Mouse (Mus musculus): ENCODE results near the gene Dusp7.

The Dusp7 gene

DNA sequence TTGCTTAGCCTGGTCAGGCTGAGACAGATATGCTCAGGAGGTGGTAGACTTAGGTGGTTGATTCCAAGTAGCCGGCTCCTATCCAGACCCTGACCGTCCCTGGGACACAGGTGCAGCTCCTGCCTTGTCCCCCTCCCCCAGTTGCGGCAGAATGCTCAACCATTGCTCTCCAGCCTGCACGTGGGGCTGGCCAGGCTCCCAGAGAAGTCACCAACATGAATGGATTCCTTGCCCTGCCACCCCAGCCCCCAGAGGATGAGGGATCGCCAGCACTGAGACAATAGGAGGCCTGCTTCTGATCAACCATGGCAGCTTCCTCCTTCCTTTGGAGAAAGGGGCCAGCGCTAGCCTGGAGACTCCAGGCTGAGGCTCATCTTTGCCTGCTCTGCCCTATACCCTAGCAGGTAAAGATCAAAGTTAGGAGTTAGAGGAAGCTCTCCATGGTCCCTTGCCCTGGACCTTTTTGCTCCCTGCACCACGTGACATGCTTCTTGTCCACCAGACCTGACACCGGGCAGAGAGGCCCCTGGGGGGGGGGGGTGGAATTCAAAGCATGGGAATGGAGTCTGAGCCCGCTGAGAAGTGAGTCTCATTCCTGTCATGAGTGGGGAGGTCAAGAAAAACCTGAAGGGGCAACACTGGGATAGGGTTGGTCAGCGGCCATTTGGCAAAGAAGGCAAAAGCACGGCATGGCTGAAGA lies 24.5 kb downstream of the Dusp7 start:
- no peak for DNase-seq

DNA sequence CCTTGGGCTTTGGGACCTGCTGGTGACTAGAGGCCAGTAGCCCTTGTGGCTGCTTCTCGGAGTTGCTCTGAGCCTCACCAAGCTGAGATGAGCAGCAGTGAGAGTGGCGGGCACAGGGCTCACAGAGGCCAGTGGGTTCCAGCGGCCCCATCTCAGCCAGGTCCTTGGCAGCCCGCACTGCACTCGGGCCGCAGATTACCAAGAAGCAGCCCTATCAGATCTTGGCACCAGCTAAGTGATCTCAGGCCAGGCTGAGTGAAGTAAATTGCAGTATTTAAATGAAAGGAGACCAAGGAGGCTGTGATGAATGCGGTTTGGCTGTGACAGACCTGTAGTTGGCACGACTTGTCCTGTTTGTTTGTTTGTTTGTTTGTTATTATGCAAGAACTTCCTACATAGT lies 25.1 kb downstream of the Dusp7 start:
- DNase-seq: no peak

DNA sequence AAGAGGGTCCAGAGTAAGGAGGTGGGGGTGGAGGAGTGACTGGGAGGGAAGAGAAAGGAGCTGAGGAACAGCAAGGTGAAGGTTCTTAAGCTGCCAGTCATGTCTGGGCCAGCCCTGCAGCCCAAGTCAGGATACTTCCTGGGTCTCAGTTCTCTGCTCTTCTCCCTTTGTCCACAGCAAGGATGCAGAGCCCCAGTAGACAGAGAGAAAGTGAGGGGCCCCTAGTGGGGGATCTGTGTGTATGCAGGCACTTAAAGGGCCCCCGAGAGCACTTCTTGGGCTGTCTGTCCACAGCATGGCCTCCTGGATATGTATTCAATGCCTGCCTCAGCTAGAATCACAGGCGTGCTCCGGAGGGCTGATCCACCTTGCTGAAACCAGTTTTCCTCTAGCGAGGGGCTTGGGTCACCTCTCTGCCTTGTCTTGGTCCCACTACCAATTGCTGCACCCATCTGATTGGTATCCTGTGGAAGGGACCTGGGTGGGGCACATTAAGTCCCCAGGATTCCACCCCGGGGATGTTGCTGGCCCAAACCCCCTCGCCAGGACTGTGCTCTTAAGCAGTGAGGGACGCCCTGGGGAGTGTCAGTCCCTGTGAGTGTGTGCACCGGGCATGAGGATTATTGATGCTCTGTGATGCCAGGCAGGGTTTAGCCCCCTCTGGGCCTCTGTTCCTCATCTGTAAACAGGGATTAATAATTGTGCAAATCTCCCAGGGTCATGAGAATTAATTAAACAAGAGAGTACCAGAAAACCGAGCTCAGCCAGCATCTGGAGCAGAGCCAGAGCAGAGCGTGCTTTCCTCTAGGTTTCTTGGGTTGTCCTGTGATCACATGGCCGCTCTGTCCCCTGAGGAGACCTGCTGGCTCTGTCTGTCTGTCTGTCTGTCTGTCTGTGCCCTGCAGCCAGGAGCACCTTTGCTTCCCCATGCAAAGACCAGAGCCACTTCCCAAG lies 26.5 kb downstream of the Dusp7 start:
- peak; percentile 44 for DNase-seq

DNA sequence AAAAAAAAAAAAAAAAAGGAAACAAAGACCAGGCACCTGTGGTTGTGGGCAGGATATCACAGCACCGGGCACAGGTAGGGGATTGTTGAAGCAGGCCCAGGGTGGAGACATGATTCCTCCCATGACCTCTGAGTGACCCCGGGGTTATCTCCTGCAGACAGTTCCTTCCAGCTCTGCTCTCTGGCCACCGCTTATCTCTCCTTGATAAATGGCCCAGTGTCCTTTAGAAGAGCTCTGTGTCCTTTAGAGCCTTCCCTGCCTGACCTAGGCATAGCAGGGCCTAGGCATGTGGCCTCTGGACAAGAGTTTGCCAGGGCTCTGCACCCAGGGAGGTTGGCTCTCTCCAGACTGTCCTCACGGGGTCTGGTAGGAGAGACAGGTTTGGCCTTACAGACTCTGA lies 29.3 kb downstream of the Dusp7 start:
- peak; percentile 73 for DNase-seq

DNA sequence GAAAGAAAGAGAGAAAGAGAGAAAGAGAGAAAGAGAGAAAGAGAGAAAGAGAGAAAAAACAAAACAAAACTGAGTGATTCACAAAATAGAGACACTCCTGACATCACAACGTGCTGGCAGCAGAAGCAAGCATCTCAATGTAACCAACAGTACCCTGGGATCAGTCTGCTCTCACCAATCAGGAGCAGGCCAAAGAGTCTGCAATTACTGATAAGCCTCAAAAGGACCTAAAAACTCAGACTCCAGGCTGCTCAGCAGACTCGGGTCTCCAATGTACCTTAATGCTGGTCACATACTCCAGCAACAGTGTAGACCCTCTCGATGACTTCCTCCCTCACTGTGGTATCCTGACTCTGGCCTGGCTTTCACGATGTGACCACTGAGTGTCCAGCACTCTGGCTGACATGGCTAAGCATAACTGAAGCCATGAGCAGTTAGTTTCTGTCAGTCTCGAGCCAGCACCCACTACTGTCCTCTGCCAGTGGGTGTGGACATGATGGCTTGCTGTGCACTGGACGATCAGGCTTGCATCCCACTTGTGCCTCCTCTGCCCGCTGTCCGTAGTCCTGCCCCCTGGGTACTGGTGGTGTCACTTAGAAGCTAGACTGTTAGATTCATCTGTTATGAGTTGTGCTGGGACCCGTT lies 30.4 kb downstream of the Dusp7 start:
- DNase-seq: peak; percentile 75

DNA sequence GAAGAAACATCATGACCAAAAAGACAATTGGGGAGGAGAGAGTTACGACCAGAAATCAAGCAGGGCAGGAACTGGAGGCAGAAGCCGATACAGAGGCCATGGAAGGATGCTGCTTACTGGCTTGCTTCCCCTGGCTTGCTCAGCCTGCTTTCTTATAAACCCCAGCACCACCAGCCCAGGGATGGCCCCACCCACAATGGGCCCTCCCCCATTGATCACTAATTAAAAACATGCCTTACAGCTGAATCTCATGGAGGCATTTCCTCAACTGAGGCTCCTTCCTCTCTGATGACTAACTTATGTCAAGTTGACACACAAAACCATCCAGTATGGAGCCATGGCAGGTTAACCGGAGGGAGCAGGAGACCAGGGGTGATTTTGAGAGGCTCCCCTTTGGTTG lies 31.4 kb downstream of the Dusp7 start:
- peak; percentile 51 for DNase-seq

DNA sequence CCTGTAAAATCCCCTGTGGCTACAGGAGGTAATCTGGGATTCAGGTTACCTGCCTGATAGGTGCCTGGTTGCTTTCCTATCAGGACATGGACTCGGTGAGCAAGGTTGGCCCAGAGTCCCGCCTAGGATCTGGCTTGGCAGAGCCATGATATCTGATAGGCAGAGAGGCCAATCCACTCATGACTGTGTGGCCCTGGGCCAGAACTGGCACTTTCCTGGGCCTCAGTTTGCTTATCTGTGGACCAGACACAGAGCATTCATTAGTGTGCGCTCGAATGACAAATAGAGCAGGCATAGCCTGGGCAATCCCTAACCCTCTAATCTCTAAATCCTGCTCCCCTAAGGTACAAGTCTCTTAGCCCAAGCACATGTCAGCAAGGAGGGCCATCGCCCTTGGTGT lies 33.7 kb downstream of the Dusp7 start:
- DNase-seq: peak; percentile 45

DNA sequence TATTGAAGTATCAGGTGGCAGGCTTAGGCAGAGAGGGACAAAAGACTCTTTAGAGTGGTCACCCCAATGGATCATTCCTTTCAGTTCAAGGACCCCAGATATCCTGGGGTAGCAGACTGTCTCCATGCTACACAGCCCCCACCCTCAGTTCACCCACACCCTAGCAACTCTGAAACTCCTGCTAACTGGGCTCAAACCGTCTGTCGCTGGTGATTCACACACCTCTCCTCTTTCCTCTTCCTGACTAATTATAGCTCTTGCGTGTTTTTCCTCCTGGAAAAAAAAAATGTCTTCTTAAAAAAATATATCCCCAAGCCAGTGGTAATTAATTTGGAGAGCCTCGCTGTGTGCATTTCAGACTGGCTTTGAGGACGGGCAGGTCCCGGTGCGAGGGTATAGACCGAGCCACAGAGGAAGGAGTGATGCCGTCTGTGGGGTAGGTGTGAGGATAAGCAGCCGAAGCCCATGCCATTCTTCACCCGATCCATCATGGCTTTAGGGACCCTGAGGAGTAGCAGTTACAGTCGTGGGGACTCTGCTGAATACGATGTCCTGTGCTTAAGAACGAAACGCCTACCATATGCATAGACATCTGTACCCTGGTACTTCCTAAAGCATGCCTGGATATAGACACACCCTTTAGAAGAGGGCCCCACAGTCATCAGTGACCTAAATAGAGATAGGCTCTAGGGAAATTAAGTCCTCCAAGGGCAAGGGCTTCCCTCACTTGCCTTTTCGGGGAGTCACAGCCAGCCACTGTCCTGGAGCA lies 34.4 kb downstream of the Dusp7 start:
- no peak for DNase-seq

DNA sequence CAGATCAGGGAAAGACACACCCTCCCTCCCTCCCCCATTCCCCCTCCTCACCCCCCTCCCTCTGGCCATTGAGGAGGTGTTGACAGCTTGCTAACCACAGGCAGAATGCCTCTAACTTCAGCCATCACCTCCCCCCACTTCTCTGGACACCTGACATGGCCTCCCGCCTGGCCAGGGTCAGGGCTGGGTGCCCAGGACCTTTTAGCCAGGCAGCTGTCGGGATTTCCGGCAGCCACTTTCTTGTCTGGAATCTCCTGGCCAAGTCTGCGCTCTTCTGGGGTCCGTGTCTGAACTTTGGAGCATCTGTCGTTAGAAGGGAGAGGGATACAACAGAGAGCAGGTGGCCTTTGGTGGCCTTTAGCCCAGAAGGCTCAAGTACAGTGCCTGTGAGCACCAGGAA lies 36.8 kb downstream of the Dusp7 start:
- no peak for DNase-seq

DNA sequence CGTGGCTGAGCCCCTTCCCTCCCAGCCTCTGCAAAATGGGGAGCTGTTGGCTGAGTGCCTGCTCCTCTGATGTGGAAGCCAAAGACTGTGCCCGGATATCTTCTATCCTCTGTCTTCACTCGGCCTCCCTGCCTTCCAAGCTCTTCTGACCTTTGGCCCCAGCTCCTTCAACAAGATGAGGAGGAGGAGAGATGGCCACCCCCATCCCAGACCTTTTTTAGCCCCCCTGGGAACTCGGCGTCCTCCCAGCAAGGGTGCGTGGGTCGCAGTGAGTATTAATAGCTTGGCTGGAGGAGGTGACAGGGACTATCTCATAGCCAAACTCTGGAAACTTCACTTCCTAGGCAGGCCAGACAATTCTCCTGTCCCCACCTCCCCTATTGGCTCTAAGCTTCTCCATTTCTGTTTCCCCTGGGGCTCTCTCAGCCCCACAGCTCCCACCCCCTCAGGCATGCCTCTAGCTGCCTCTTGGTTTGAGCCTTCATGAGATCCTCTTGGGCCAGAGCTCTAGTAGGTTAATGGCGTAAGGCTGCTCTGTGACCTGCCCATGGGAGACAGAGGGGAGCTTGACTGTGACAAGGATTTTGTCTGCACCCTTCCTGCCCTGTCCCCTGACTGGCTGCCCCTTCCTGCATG lies 38.1 kb downstream of the Dusp7 start:
- no peak for DNase-seq

DNA sequence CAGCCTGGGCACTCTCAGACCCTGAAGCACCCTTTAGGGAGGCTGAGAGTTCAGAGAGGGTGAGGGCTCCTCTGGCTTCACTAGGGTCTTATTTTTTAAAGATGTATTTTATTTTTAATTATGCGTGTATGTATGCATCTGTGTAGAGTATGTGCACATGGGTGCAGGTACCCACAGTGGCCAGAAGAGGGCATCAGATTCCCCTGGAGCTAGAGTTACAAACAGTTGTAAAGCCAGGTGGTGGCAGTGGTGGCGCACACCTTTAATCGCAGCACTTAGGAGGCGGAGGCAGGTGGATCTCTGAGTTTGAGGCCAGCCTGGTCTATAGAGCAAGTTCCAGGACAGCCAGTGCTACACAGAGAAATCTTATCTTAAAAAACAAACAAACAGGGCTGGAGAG lies 40.7 kb downstream of the Dusp7 start:
- no peak for DNase-seq

DNA sequence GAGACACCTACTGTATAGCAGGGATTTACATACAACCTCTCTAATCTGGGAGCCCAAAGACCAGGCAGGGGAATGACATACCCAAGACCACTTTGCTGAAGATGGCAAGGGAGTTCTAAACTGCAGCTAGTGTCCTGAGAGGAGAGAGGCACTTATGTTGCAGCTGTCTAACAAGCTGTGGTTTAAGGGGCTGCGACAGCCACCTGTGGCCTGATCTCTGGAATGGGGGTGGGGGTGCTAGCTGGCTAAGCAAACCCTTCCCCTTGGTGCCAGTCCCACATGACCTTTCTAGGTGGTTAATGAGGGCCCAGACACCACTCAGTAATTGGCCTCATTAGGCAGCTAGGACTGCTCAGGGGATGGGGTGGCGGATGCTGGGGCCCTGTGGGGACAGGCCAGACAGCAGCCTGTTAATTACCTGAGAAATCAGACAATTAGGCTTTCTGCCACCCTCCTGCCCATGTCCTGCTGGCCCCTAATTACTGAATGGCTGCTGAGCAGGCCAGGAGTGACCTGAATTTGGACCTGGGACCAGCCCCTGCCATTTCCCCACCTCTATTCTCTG lies 41.7 kb downstream of the Dusp7 start:
- DNase-seq: no peak

DNA sequence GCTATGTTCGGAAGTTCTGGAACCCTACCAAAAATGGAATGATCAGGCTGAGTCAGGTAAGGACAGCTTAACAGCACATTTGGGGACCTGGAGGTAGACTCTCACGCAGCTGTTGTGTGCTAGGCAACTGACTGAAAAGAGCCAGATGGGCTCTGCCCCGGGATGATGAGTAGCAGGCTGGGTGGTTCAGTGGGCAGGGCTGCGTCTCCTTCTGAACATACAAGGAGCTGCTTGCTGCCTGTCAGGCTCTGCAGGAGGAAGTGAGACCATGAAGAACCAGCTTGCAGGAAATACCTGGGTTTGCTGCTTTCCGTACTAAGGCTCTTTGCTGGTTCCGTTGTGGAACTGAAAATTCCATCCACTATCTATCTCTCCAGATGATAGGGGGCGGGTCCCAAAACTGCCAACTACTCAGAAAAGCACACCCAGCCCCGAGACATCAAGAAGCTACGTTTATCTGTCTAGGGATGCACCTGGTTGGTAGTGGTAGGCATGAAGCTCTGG lies 42.7 kb downstream of the Dusp7 start:
- DNase-seq: peak; percentile 82

DNA sequence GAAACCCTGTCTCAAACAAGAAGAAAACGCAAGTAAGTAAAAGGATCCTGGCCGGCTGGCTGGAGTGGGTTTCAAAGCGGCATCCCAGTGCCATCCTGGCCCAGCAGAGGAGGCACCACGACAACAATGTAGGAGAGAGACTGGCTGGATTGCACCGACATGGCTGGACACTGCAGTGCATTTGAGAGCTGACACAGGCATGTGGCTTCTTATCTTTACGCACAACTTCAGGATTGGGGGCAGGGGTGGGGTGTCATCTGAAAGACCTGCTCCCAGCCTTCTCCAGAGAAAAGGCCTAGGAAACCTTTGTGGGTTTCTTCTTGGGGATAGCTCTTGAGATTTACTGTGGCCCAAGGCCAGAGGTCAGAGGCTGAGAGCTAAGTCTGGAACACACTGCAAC lies 43.3 kb downstream of the Dusp7 start:
- DNase-seq: peak; percentile 74

DNA sequence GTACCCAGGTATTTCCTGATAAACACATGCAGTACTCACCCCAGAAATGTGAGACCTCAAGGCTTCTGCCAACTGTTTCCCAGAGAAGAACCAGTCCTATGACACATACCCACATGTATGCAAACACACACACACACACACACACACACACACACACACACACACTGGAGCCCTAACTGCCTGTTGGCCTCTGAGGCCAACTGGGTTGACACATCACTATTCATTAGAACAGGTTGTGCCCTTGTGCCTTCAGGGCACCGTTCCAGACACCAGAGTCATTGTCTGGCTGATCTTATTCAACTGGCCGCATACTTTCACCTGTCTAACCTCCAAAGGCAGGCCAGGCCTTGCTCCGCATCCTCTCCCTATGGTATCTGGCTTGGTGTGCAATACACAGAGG lies 43.8 kb downstream of the Dusp7 start:
- DNase-seq: no peak

DNA sequence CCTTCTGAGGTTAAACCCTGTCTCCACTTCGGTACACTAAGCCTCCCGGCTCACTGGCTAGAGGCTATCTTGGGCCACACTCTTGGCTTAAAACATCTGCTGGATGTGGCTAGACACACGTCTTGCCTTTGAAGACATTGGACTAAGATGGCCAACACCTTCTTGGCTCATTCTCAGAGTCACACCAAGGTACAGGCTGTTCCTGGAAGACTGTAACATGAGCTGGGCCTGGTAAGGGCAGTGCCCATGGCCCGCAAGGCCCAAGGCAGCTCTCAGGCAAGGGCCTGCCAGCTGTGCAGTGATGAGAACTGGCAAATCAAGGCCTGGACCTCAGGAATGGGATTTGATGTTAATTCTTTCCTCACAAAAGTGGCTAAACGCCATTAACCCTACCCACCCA lies 45.2 kb downstream of the Dusp7 start:
- DNase-seq: no peak

DNA sequence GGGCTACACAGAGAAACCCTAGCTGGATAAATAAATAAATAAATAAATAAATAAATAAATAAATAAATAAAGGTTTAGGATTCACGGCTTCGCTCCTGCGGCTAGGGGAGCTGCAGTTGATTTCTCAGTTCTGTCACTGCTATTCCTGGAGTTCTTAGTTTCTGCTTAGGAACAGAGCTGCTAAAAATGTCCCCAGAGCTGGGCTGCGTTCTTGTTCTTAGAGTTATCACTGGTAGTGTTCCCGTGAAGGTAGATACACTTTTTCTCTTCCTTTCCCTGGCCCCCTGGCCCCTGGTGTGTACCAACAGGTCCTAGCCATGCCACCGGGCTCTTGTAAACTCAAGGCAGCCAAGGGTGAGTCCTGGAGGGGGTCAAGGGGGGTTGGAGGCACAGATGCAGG lies 48.4 kb downstream of the Dusp7 start:
- DNase-seq: no peak

DNA sequence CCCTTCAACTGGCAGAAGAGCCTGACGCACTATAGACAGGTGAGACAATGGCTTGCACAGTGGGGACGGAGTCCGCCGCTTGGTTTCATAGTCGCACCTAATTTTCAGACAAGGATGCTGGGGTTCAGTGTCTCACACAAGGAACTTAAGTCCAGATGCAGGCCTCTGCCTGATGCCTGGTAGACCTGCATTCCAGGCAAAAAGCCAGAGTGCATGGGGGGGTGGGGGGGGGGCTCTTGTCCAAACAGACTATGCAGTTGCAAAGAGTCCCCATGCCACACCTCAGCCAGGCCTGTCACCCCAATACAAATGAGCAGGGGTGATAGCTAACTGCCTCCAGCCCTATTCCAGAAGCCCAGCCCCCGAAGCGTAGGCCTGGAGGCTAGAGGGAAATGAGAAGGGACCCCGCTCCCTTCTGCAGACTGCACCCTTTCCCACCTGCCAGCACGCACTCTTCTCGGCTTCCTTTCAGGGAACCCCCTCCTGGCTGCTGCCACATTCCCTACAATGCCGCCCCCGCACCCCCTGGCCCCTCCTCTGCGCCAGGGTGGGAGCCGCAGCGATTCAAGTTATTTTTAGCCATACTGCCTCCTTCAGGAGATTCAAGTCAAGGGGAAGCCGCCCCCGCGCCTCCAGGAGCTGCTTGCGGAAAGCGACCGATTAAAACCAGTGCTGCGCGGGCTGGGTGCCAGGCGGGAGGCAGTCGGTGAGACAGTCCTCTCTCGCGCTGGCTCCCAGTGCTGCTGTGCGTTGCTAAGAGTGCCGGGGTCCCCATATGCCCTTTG lies 49.6 kb downstream of the Dusp7 start:
- peak; percentile 71 for DNase-seq

DNA sequence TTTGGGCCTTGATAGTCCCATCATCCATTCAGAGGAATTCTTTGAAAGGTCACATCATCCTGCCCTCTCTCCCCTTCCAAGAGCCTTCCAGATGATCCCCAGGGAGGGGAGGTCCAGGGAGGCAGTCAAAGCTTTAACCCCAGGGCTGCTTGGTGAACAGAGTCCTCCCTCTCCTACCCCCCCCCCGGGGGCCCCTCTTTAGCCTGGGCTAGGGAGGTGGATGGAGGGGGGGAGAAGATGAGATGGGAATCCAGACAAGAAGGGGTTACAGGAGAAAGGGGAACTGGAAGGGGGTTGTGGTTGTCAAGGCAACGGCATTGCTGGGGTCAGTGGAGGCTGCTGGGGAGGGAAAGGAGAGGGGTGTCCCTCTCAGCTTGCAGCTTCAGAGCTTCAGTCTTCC lies 52.2 kb downstream of the Dusp7 start:
- DNase-seq: peak; percentile 26

DNA sequence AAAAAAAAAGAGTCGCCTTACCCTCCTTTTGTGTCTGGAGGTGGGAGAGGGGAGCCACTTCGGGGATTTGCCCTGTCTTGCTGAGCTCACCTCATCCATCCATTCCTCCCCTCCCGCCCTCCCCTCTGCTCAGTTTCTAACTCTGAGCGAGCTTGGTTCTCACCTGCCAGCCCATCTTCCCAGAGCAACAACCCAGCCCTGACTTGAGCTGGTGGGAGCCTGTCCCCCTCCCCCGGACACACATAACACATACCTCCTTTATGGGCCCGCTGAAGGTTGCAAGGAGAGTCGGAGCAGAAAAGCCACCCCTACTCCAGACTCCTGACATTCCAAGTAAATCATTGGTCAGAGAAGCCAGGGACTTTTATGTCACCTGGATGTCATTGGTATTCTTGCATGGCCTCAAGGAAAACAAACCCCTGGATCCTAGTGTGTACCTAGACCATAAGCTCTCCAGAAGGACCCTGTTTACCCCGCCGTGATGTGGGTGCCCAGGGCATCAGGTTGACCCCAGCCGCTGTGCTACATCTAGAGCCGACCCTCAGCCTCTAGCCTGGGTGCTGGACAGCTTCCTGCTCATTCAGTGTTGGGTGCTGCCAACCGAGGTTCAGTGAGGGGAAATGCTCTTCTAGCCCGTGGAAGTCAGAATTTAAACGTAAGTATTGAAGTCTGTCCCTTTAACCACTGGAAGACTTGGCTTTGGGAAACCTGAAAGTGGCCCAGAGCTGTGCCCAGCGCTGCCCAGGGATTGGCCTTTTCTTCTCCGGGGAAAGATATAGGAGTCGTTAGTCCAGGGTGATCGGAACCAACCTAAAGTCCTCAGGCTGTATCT lies 52.8 kb downstream of the Dusp7 start:
- no peak for DNase-seq

Measured in liver (tissue).